Mouse (Mus musculus) kidney, adult 2 months (tissue): Measurements from ENCODE around the gene Cdkl4. TPM values are rescaled to one million over a fixed set of nuclear protein-coding genes. Genes with fewer than 3 reads are reported as not detected.

Experiments used
- DNase-seq: peaks from one replicate; pipeline ENCODE4 v3.0.0; 2021
- H3K27ac ChIP-seq: fragments of 200-500 bp; 2 replicates; pipeline ENCODE4 v1.5.1; 2012; ENCODE audit warnings: low read depth, low read length, control low read depth, inconsistent platforms; ENCODE audit not compliant: insufficient read depth
- H3K27me3 ChIP-seq: fragments of 200-500 bp; replicated peaks from 2 replicates; pipeline ENCODE4 v1.6.1; 2012; ENCODE audit warnings: mild to moderate bottlenecking, moderate library complexity, low read length, inconsistent platforms; ENCODE audit not compliant: control insufficient read depth, insufficient read depth
- H3K36me3 ChIP-seq: fragments of 200-500 bp; 2 replicates; pipeline ENCODE4 v1.6.1; 2012; ENCODE audit warnings: mild to moderate bottlenecking, moderate library complexity, low read length, inconsistent platforms; ENCODE audit not compliant: control insufficient read depth, insufficient read depth
- H3K4me1 ChIP-seq: fragments of 200-500 bp; 2 replicates; pipeline ENCODE4 v1.6.1; 2011; ENCODE audit warnings: low read length; ENCODE audit not compliant: control insufficient read depth, insufficient read depth
- H3K4me3 ChIP-seq: fragments of 200-500 bp; 2 replicates; pipeline ENCODE4 v1.5.1; 2011; ENCODE audit warnings: mild to moderate bottlenecking, low read depth, low read length, control low read depth; ENCODE audit not compliant: insufficient read depth
- CTCF ChIP-seq: fragments of 200-500 bp; conservative IDR thresholded peaks from 2 replicates; pipeline ENCODE4 v1.5.1; 2011; ENCODE audit warnings: low read depth, mild to moderate bottlenecking, control low read depth, low read length, moderate library complexity, mixed read lengths; ENCODE audit not compliant: insufficient read depth, insufficient read length
- POLR2A ChIP-seq: fragments of 200-500 bp; IDR thresholded peaks from one replicate; pipeline ENCODE4 v1.6.1; 2011; ENCODE audit warnings: low read depth, low read length, control low read depth
- WGBS: fragments of 180-500 bp; shearing (Covaris S2); methylation state at CpG from one replicate; pipeline ENCODE4 v1.1.7; 2018; 5-methylcytosine and 5-hydroxymethylcytosine counted together
- polyA plus RNA-seq: library from polyadenylated mRNA; depleted of rRNA; stranded (reverse); fragments of >200 nt; gene quantifications from 2 replicates; pipeline ENCODE4 v1.2.3, GENCODE M21; 2012

Cdkl4 gene
- polyA plus RNA-seq, 1 experiment: 0.34 TPM

GRCm38 (mm10) chr17:80501805-80502172 is 75.8 kb downstream of the Cdkl4 start:
- H3K27me3 ChIP-seq: no peaks in the 10 kb centered on the region
- H3K27ac ChIP-seq: no peak overlapping the region
- WGBS: 81% methylated on average over 2 of the region's 2 CpGs
- DNase-seq: no peak
- H3K4me3 ChIP-seq: no peak overlapping the region
- no peaks in the 10 kb centered on the region for H3K36me3 ChIP-seq
- TF ChIP-seq CTCF: no peak
- TF ChIP-seq POLR2A: no peak
- H3K4me1 ChIP-seq: no peaks in the 10 kb centered on the region

- no peak overlapping the region for H3K27ac ChIP-seq
- H3K27me3 ChIP-seq: no peaks in the 10 kb centered on the region
- TF ChIP-seq POLR2A: no peak
- no peak for TF ChIP-seq CTCF
- WGBS: 85% methylated on average over 5 of the region's 5 CpGs
- H3K4me1 ChIP-seq: no peaks in the 10 kb centered on the region
- no peaks in the 10 kb centered on the region for H3K36me3 ChIP-seq
- no peak overlapping the region for H3K4me3 ChIP-seq
- DNase-seq: no peak
These were observed 76.4 kb downstream of the Cdkl4 start for GRCm38 (mm10) chr17:80501037-80501804.

GRCm38 (mm10) chr17:80500025-80500424 is 77.6 kb downstream of the Cdkl4 start:
- 86% methylated on average over 4 of the region's 4 CpGs for WGBS

GRCm38 (mm10) chr17:80498600-80499268 is 78.9 kb downstream of the Cdkl4 start:
- DNase-seq: no peak
- no peak overlapping the region for H3K27ac ChIP-seq
- no peaks in the 10 kb centered on the region for H3K27me3 ChIP-seq
- 67% methylated on average over 11 of the region's 11 CpGs for WGBS
- no peak overlapping the region for H3K4me3 ChIP-seq
- H3K4me1 ChIP-seq: no peaks in the 10 kb centered on the region
- TF ChIP-seq CTCF (no peak), POLR2A (no peak)
- no peaks in the 10 kb centered on the region for H3K36me3 ChIP-seq

More at GRCm38 (mm10) chr17:80500025-80500424, 77.6 kb downstream of the Cdkl4 start:
- no peak for DNase-seq
- Histone ChIP-seq H3K27me3 (no peaks in the 10 kb centered on the region), H3K4me3 (no peak overlapping the region), H3K36me3 (no peaks in the 10 kb centered on the region), H3K27ac (no peak overlapping the region), H3K4me1 (no peaks in the 10 kb centered on the region)
- TF ChIP-seq POLR2A: no peak
- no peak for TF ChIP-seq CTCF

GRCm38 (mm10) chr17:80497183-80497601 is 80.4 kb downstream of the Cdkl4 start:
- no peak for TF ChIP-seq CTCF
- Histone ChIP-seq H3K27me3 (no peaks in the 10 kb centered on the region), H3K36me3 (no peaks in the 10 kb centered on the region), H3K4me1 (no peaks in the 10 kb centered on the region), H3K27ac (no peak overlapping the region), H3K4me3 (no peak overlapping the region)
- DNase-seq: no peak
- WGBS: 84% methylated on average over 9 of the region's 9 CpGs

- H3K4me1 ChIP-seq: no peaks in the 10 kb centered on the region
- no peaks in the 10 kb centered on the region for H3K36me3 ChIP-seq
- 83% methylated on average over 8 of the region's 8 CpGs for WGBS
- H3K27ac ChIP-seq: no peak overlapping the region
- DNase-seq: no peak
- no peaks in the 10 kb centered on the region for H3K27me3 ChIP-seq
- H3K4me3 ChIP-seq: no peak overlapping the region
- TF ChIP-seq CTCF: no peak
- TF ChIP-seq POLR2A: no peak
These were observed 80.9 kb downstream of the Cdkl4 start for GRCm38 (mm10) chr17:80496607-80497170.

GRCm38 (mm10) chr17:80496185-80496584 is 81.4 kb downstream of the Cdkl4 start:
- TF ChIP-seq CTCF (no peak), POLR2A (no peak)
- Histone ChIP-seq H3K4me1 (no peaks in the 10 kb centered on the region), H3K27me3 (no peaks in the 10 kb centered on the region), H3K4me3 (no peak overlapping the region), H3K27ac (no peak overlapping the region), H3K36me3 (no peaks in the 10 kb centered on the region)
- WGBS: 72% methylated on average over 6 of the region's 6 CpGs
- no peak for DNase-seq
